Mouse (Mus musculus): ENCODE measurements around the gene Sprr2e.

Gene Sprr2e

DNA sequence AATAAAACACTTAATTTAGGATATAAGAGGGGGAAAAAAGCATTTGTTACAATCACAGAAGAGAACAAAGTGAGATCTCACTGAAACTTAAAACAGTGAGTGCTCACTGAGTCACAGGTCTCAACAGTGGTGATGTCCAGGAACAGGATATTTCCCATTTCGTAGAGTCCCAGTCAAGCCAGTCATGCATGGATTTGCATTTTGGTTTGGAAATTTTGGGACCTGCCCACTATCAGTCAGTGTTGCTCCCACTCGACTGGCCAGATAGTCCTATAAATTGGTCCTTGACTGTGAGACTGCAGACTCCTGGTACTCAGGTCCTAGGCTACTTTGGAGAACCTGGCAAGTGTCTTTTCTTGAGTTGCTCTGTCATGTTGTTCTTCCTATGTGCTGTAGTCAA, at the start of gene Sprr2e:
Gene Sprr2e (plus strand): TSS at position 301 of the 400 bp plus-strand sequence.
- DNase-seq (ENCODE audit: low spot score) = no peak

DNA sequence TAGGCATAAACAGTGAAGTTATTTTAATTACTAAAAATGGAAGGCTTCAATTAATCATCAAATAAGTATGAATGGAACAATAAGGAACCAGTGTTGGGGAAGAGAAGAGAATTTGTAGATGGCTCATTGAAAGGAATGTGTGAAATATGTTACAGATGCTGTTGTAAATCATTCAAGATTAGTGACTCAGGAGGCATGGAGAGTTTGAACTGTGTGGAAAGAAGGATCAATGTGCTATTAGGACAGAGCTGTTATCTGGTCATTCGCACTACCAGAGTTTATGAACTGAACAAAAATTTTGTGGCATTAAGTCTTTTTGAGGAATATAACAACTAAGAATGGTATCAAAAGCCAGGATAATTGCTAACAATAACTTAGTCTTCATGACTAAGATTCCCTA, 44.5 kb upstream of the Sprr2e start:
- no peak for DNase-seq (ENCODE audit: low spot score)

GRCm38 (mm10) chr3:92316320-92316719, 35.6 kb upstream of the Sprr2e start, which contains the start of gene Sprr2b:
Gene Sprr2b, plus strand, starts transcription at chr3:92316620.
- no peak for DNase-seq (ENCODE audit: low spot score)

DNA sequence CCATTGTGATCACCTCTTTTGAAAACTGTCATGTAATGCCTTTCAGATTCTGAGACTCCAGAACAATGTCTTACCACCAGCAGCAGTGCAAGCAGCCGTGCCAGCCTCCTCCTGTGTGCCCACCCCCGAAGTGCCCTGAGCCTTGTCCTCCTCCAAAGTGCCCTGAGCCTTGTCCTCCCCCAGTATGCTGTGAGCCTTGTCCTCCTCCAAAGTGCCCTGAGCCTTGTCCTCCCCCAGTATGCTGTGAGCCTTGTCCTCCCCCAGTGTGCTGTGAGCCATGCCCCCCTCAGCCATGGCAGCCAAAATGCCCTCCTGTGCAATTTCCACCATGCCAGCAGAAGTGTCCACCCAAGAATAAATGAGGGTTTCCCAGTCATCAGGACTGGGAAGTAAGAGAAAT, 34.6 kb upstream of the Sprr2e start:
- DNase-seq (ENCODE audit: low spot score) = no peak

DNA sequence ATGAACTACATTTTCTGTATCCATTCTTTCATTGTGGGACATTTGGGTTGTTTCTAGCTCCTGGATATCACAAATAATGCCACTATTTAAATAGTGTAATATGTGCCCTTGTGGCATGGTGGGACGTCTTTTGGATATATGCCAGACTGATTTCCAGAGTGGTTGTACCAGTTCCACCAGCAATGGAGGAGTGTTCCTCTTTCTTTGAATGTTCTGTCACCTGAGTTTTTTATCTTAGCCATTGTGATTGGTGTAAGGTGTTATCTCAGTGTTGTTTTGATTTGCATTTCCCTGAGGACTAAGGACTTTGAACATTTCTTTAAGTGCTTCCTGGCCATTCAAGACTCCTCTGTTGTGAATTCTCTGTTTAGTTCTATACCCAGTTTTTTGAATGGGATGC, 15.7 kb upstream of the Sprr2e start:
- no peak for DNase-seq (ENCODE audit: low spot score)

DNA sequence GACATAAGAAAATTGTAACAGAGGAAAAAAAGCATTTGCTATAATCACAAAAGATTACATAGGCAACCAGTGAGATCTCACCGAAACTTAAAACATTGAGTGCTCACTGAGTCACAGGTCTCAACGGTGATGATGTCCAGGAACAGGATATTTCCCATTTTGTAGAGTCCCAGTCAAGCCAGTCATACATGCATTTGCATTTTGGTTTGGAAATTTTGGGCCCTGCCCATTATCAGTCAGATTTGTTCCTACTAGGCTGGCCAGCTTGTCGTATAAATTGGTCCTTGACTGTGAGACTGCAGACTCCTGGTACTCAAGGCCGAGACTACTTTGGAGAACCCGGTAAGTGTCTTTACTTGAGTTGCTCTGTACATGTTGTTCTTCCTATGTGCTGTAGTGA, 13.1 kb upstream of the Sprr2e start, which contains the start of gene Sprr2d:
Gene Sprr2d (plus strand): TSS at position 301 of the 400 bp plus-strand sequence.
- DNase-seq (ENCODE audit: low spot score) = no peak

GRCm38 (mm10) chr3:92361619-92362018, 9.7 kb downstream of the Sprr2e start:
- no peak for DNase-seq (ENCODE audit: low spot score)

DNA sequence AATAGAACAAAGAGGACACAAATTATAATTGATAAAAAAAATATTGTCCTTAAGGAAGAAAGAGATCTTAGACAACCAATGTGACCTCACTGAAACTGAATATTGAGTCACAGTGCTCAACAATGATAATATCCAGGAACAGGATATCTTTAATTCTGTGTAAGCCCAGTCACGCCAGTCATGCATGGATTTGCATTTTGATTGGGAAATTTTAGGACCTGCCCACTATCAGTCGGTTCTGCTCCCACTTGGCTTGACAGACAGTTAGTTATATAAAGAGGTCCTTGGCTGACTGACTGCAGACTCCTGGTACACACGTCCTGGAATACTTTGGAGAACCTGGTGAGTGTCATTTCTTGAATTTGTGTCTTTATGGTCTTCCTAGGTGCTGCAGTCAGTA, 12.9 kb downstream of the Sprr2e start, which contains the start of gene Sprr2f:
Gene Sprr2f (plus strand): TSS at position 301 of the 400 bp plus-strand sequence.
- no peak for DNase-seq (ENCODE audit: low spot score)

GRCm38 (mm10) chr3:92373613-92374012, 21.7 kb downstream of the Sprr2e start:
- no peak for DNase-seq (ENCODE audit: low spot score)

DNA sequence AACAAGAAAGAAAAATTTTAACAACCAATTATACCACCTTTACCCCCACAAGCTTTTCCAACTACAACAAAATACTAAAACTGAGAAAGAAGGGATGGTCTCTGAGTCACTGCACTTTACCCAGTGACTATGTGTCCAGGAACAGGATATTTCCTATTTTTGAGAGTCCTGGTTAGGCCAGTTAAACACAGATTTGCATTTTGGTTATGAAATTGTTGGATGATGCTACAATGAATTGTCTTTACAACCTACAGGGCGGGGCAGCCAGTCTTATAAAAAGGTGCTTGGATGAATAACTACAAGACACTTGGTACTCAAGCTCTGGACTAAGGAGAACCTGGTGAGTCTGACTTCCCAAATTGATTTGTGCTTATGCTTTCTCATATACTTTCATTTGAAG, 33.4 kb downstream of the Sprr2e start, which contains the start of gene Sprr2h:
Gene Sprr2h (plus strand): TSS at position 301 of the 400 bp plus-strand sequence.
- no peak for DNase-seq (ENCODE audit: low spot score)

DNA sequence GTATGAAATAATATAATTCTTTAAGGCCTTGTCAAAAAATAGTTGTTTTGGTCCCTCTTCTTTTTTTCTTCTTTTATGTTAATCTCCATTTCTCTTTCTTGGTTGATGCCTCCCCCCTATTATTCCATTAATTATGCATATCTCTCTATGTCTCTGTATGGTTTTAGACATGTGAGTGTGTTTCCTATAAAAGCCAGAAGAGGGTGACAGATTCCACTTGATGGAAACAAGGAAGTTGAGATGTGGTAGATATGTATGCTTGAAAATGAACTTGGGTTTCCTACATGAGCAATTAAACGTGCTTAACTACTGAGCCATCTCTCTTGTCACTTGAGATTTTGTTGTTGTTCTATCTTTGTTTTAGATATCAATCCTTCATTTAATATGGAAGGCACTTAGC, 42.4 kb downstream of the Sprr2e start:
- no peak for DNase-seq (ENCODE audit: low spot score)
